In genomic region chr2:72478176-72478575, GRCm38 (mm10) we compare ENCODE assay signal across 8 mouse cellular contexts. TPM values are rescaled to one million over a fixed set of nuclear protein-coding genes. Genes with fewer than 3 reads are reported as not detected.
A peak's percentile ranks its signal among the peaks of the same experiment; 100 is the strongest.
DNase-seq lines count a peak whose midpoint lies in the region; ATAC-seq and TF ChIP-seq lines count a peak whose summit lies in the region.

No protein-coding gene starts in this region.

- TF ChIP-seq POLR2A in ES-Bruce4 (IDR thresholded peaks at IDR 0.05; ENCODE audit: insufficient read depth, low read length), result no peak

- no peak for TF ChIP-seq EP300 in ES-Bruce4 (IDR thresholded peaks at IDR 0.05; ENCODE audit: insufficient read depth, low read depth, low read length)
- TF ChIP-seq EP300 in liver, postnatal 0 days (IDR thresholded peaks at IDR 0.05; ENCODE audit: low read depth), result no peak

- H3K4me2 ChIP-seq in hindbrain, embryonic 12.5 days (replicated peaks), result peak overlapping the region; percentile 70
- H3K4me2 ChIP-seq in liver, postnatal 0 days (ENCODE audit: low read depth, low read length), result peak overlapping the region; percentile 92

- no peak for ATAC-seq in hindbrain, embryonic 12.5 days (ENCODE audit: low FRiP score)
- ATAC-seq in liver, postnatal 0 days, result no peak

- no peaks in the 10 kb centered on the region for H3K27me3 ChIP-seq in heart, embryonic 10.5 days (ENCODE audit: insufficient read depth, poor library complexity, severe bottlenecking)
- no peaks in the 10 kb centered on the region for H3K27me3 ChIP-seq in ES-Bruce4 (ENCODE audit: control insufficient read depth, insufficient read depth, low read length, poor library complexity, severe bottlenecking)
- peaks cover 10% of the 10 kb centered on the region; the same call in 1 of the 2 replicates for H3K27me3 ChIP-seq in hindbrain, embryonic 12.5 days
- no peaks in the 10 kb centered on the region for H3K27me3 ChIP-seq in liver, postnatal 0 days (ENCODE audit: insufficient read depth, low read length)

- H3K4me1 ChIP-seq in heart, embryonic 10.5 days, result peaks cover 37% of the 10 kb centered on the region
- peaks cover 5% of the 10 kb centered on the region for H3K4me1 ChIP-seq in ES-Bruce4 (ENCODE audit: control insufficient read depth, insufficient read depth, low read length)
- H3K4me1 ChIP-seq in hindbrain, embryonic 12.5 days, result peaks cover 35% of the 10 kb centered on the region
- peaks cover 29% of the 10 kb centered on the region for H3K4me1 ChIP-seq in liver, postnatal 0 days (ENCODE audit: insufficient read depth)

- peaks cover 45% of the 10 kb centered on the region for H3K36me3 ChIP-seq in heart, embryonic 10.5 days
- peaks cover 49% of the 10 kb centered on the region for H3K36me3 ChIP-seq in ES-Bruce4 (ENCODE audit: control insufficient read depth, insufficient read depth, low read length, poor library complexity, severe bottlenecking)
- H3K36me3 ChIP-seq in hindbrain, embryonic 12.5 days, result peaks cover 21% of the 10 kb centered on the region; the same call in 1 of the 2 replicates
- H3K36me3 ChIP-seq in liver, postnatal 0 days (replicated peaks; ENCODE audit: insufficient read depth, low read length), result peaks cover 30% of the 10 kb centered on the region

- intact Hi-C loops in heart, postnatal 14 days (cut with DNase I), result loop anchor here (10.0 kb wide), 1 partner anchor 193 kb away; the partner anchor contains the start of gene Map3k20
- intact Hi-C loops in left cerebral cortex, postnatal 25 days (cut with DNase I), result loop anchor here (5.0 kb wide), 1 partner anchor 799 kb away; no protein-coding TSS in a partner anchor

- no peak overlapping the region for H3K27ac ChIP-seq in heart, embryonic 10.5 days
- H3K27ac ChIP-seq in ES-Bruce4 (ENCODE audit: insufficient read depth, low read length), result no peak overlapping the region
- H3K27ac ChIP-seq in hindbrain, embryonic 12.5 days, result no peak overlapping the region
- no peak overlapping the region for H3K27ac ChIP-seq in liver, postnatal 0 days (ENCODE audit: low read depth)

- DNase-seq in heart, embryonic 10.5 days (ENCODE audit: low spot score), result no peak
- no peak for DNase-seq in heart, postnatal 14 days
- DNase-seq in liver, postnatal 0 days, result no peak
- DNase-seq in urinary bladder, adult 2 months (ENCODE audit: low spot score), result no peak
- DNase-seq in gastrocnemius, postnatal 4 days (ENCODE audit: low spot score in 2 of 2), result no peak
- DNase-seq in left cerebral cortex, postnatal 25 days (ENCODE audit: low spot score in 2 of 2), result no peak

- 91% methylated on average over 4 of the region's 4 CpGs for WGBS in heart, embryonic 10.5 days
- 75% methylated on average over 4 of the region's 4 CpGs for WGBS in hindbrain, embryonic 12.5 days
- WGBS in liver, postnatal 0 days (ENCODE audit: insufficient replicate concordance), result 84% methylated on average over 4 of the region's 4 CpGs

- no peak for TF ChIP-seq CTCF in ES-Bruce4 (IDR thresholded peaks at IDR 0.05; ENCODE audit: low read depth, low read length)
- TF ChIP-seq CTCF in liver, postnatal 0 days (IDR thresholded peaks at IDR 0.05; ENCODE audit: low read depth), result no peak

- H3K9me3 ChIP-seq in heart, embryonic 10.5 days, result no peaks in the 10 kb centered on the region
- no peaks in the 10 kb centered on the region for H3K9me3 ChIP-seq in ES-Bruce4 (replicated peaks; ENCODE audit: control insufficient read depth, insufficient read depth, low read length, poor library complexity, severe bottlenecking)
- H3K9me3 ChIP-seq in hindbrain, embryonic 12.5 days (replicated peaks), result no peaks in the 10 kb centered on the region
- H3K9me3 ChIP-seq in liver, postnatal 0 days (ENCODE audit: low read length), result no peaks in the 10 kb centered on the region

- peak overlapping the region; percentile 90 for H3K9ac ChIP-seq in ES-Bruce4 (ENCODE audit: low read depth, poor library complexity, severe bottlenecking)
- no peak overlapping the region for H3K9ac ChIP-seq in hindbrain, embryonic 12.5 days
- H3K9ac ChIP-seq in liver, postnatal 0 days (replicated peaks), result 0 out of 2 replicates have a peak overlapping the region, but pooled peaks have one; percentile 79

- peak overlapping the region; percentile 77 for H3K4me3 ChIP-seq in heart, embryonic 10.5 days
- H3K4me3 ChIP-seq in ES-Bruce4 (ENCODE audit: low read depth, low read length), result no peak overlapping the region
- H3K4me3 ChIP-seq in hindbrain, embryonic 12.5 days, result peak overlapping the region; percentile 60; the same call in 1 of the 2 replicates
- peak overlapping the region; percentile 87; the same call in 1 of the 2 replicates for H3K4me3 ChIP-seq in liver, postnatal 0 days (ENCODE audit: low read depth, low read length)

RNA-seq across cellular contexts. Expression of gene Cdca7, which starts 2.2 kb away (rescaled TPM):
- polyA plus RNA-seq in heart, embryonic 10.5 days (2016; fragmentation: Nextera tagmentation; extraction: Ambion mirVana), result 72.0 and 119 TPM in 2 replicates
- total RNA-seq in heart, postnatal 14 days (2021), result 1 to 10 TPM; 2.9 to 9.4 TPM
- polyA plus RNA-seq in ES-Bruce4 (2011; ENCODE audit: insufficient read depth, insufficient read length, low read depth, missing spikeins), result 113 and 124 TPM in 2 replicates
- 100 and 101 TPM in 2 replicates for polyA plus RNA-seq in hindbrain, embryonic 12.5 days (2016; fragmentation: Nextera tagmentation; extraction: Ambion mirVana)
- polyA plus RNA-seq in liver, postnatal 0 days (2015; fragmentation: Nextera tagmentation; extraction: Ambion mirVana), result 26.4 and 31.7 TPM in 2 replicates
- 26.3 and 32.2 TPM in 2 replicates for polyA plus RNA-seq in urinary bladder, adult 2 months (2012; rRNA removed)
- total RNA-seq in gastrocnemius, postnatal 4 days (2021), result 10 to 100 TPM; 16.4 to 17.6 TPM
- total RNA-seq in left cerebral cortex, postnatal 25 days (2021), result 1 to 10 TPM; 3.4 to 5.0 TPM
